Mouse (Mus musculus): ENCODE results near the gene Dohh. TPM values are rescaled to one million over a fixed set of nuclear protein-coding genes. Genes with fewer than 3 reads are reported as not detected.
A peak's percentile ranks its signal among the peaks of the same experiment; 100 is the strongest.

The Dohh gene
- total and polyA plus RNA-seq, 2 experiments from 2014 or later, result 95.8 to 132 TPM

DNA sequence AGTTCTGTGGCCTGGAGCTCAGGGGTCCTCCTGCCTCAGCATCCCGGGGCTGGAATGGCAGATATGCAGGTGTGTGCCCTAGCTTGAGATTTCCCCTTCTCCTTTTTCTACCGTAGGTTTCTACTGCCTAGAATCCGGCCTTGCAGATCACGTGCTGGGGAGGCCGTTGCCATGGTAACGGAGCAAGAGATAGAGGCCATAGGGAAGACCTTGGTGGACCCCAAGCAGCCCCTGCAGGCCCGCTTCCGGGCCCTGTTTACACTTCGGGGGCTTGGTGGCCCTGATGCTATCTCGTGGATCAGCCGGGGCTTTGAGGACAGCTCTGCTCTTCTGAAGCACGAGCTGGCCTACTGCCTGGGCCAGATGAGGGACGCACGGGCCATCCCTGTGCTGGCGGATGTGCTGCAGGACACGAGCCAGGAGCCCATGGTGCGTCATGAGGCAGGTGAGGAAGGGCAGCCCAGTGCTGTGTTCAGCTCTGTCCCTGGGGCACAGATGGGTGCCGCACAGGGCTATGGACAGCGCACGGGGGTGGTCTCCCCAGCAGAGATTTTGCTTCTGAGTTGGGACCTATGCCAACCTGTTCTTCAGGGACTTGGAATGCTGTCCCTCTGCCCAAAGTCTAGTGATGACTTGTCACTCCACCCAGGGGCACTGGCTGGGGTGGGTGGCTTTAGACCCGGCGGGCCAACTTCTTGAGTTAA lies 1.5 kb downstream of the Dohh start:
- Histone ChIP-seq H3K27ac (ENCODE audit: low read depth, low read length) (no peak overlapping the region), H3K36me3 (ENCODE audit: insufficient read depth, low read length) (peaks cover 31% of the 10 kb centered on the region), H3K9ac (replicated peaks; ENCODE audit: low read length, poor library complexity, severe bottlenecking) (no peak overlapping the region), H3K4me2 (ENCODE audit: low read depth, low read length, poor library complexity, severe bottlenecking) (peak overlapping the region; percentile 83), H3K4me3 (ENCODE audit: low read depth, low read length) (peak overlapping the region; percentile 86; the same call in 1 of the 2 replicates), H3K27me3 (ENCODE audit: insufficient read depth, low read length) (no peaks in the 10 kb centered on the region), H3K4me1 (ENCODE audit: insufficient read depth, low read length) (peaks cover 10% of the 10 kb centered on the region), H3K9me3 (ENCODE audit: low read length) (no peaks in the 10 kb centered on the region)
- DNase-seq (ENCODE audit: low spot score) (no peak), ATAC-seq (ENCODE audit: low FRiP score) (no peak)
- WGBS, result 77% methylated on average over 22 of the region's 22 CpGs
- no peak for TF ChIP-seq CTCF (IDR thresholded peaks at IDR 0.05)

DNA sequence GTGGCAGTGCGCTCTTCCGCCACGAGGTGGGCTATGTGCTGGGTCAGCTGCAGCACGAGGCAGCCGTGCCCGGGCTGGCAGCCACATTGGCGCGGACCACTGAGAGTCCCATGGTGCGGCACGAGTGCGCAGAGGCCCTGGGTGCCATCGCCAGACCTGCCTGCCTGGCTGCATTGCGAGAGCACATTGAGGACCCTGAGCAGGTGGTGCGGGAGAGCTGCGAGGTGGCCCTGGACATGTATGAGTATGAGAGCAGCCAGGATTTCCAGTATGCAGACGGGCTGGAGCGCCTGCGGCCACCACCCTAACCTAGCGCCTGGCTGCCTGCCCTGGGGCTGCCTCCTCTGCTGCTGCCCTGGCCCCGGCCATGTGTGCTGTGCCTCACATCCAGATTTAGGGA lies 3.5 kb downstream of the Dohh start:
- Histone ChIP-seq H3K9me3 (ENCODE audit: low read length) (no peaks in the 10 kb centered on the region), H3K27me3 (ENCODE audit: insufficient read depth, low read length) (no peaks in the 10 kb centered on the region), H3K36me3 (ENCODE audit: insufficient read depth, low read length) (peaks cover 34% of the 10 kb centered on the region), H3K4me3 (ENCODE audit: low read depth, low read length) (no peak overlapping the region), H3K4me1 (ENCODE audit: insufficient read depth, low read length) (peaks cover 10% of the 10 kb centered on the region), H3K4me2 (ENCODE audit: low read depth, low read length, poor library complexity, severe bottlenecking) (no peak overlapping the region), H3K27ac (ENCODE audit: low read depth, low read length) (no peak overlapping the region), H3K9ac (replicated peaks; ENCODE audit: low read length, poor library complexity, severe bottlenecking) (no peak overlapping the region)
- no peak for TF ChIP-seq CTCF (IDR thresholded peaks at IDR 0.05)
- 95% methylated on average over 20 of the region's 20 CpGs for WGBS
- DNase-seq (ENCODE audit: low spot score) (no peak), ATAC-seq (ENCODE audit: low FRiP score) (no peak)

DNA sequence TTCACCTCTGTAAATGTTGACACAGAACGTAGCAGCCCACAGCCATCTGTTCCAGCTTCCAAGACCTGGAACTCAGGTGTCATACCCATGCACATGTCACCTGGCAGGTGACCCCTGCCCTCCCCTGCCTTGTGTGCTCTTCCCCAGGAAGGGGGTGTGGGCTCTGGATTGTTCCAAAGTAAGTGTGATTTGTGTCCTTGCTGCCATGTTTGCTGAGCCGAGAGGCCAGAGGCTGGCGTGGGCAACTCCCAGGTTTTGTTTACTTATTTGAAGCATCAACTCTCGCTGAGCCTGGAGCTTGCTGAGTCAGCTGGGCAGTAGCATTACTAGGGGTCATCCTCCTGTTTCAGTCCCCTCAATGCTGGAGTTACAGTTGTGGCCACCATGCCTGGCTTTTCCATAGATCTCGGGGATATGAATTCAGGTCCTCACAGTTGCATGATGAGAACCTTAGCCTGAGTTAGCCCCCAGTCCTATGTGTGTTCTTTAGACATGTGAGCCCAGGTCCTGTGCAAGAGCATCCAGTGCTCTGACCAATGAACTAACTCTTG lies 4.4 kb downstream of the Dohh start, which contains the start of gene Gm48552:
Gene Gm48552 (plus strand): TSS at position 501 of the 551 bp plus-strand sequence.
- H3K27me3 ChIP-seq (ENCODE audit: insufficient read depth, low read length), result no peaks in the 10 kb centered on the region
- peaks cover 34% of the 10 kb centered on the region for H3K36me3 ChIP-seq (ENCODE audit: insufficient read depth, low read length)
- TF ChIP-seq CTCF (IDR thresholded peaks at IDR 0.05), result no peak
- H3K27ac ChIP-seq (ENCODE audit: low read depth, low read length), result no peak within 1 kb of the TSS
- ATAC-seq (ENCODE audit: low FRiP score), result no peak
- no peak within 1 kb of the TSS for H3K4me2 ChIP-seq (ENCODE audit: low read depth, low read length, poor library complexity, severe bottlenecking)
- H3K4me1 ChIP-seq (ENCODE audit: insufficient read depth, low read length), result peaks cover 10% of the 10 kb centered on the region
- H3K9ac ChIP-seq (replicated peaks; ENCODE audit: low read length, poor library complexity, severe bottlenecking), result no peak within 1 kb of the TSS
- 86% methylated on average over 5 of the region's 5 CpGs for WGBS
- no peak for DNase-seq (ENCODE audit: low spot score)
- H3K4me3 ChIP-seq (ENCODE audit: low read depth, low read length), result no peak within 1 kb of the TSS
- no peaks in the 10 kb centered on the region for H3K9me3 ChIP-seq (ENCODE audit: low read length)

DNA sequence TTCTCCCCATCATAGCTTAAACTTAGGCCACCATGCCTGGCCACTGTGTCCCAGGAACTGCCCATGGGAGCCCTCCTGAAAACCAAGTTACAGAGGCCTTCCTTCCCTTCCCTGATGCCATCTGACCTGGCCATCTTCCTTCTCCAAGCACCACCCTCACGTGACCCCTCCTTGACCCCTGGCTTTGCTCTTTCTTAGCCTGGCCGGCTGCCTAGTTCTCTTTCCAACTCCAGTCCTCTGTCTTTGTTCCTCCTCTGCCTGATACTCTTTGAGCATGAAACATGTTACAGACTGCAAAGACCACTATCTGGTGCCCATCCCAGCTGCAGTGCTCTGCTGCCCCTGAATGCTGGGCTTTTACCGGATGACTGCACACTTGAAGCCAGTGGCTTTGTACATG lies 5.1 kb downstream of the Dohh start:
- H3K9ac ChIP-seq (replicated peaks; ENCODE audit: low read length, poor library complexity, severe bottlenecking), result no peak overlapping the region
- no peak for ATAC-seq (ENCODE audit: low FRiP score)
- WGBS, result 41% methylated on average over 3 of the region's 3 CpGs

DNA sequence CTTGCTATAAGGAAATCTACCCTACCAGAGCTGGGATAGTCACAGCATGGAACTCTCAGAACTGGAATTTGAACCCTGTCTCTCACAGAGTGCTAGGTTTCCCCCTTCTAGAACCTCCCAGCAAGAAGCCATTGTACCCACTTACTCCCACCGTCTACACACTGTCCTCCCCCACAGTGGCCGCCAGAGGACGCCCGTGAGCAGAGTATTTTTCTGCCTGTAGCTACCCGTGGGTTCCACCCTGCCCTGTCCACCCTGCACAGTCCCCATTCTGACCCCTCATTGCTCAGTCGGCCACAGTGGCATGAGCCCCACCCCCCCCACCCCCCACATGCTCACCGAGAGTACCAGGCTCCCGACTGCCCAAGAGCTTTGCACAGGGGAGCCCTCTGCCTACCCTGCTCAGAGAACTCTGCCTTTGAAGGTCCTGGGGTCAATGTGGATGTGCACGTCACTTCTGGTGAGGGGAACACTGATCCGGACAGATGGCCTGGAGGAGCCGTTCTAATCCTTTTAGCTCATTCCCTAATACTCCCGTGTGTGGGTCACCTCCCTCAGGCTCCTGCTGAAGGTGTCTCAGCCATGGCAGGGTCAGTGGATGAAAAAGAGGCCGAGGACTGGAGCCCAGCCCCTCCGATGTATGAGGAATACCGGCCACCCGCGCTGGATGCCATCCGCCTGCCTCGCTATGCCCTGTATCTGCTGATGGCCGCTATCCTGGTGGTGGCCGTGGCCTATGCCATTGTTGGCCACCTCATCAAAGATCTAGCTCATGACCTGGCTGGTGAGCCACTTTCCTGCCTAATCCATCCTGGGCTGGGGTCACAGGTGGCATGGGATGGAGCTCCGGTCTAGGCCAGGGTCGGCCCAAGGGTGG lies 5.8 kb downstream of the Dohh start:
- Histone ChIP-seq H3K4me3 (ENCODE audit: low read depth, low read length) (no peak overlapping the region), H3K27ac (ENCODE audit: low read depth, low read length) (no peak overlapping the region), H3K9me3 (ENCODE audit: low read length) (no peaks in the 10 kb centered on the region), H3K4me2 (ENCODE audit: low read depth, low read length, poor library complexity, severe bottlenecking) (no peak overlapping the region), H3K9ac (replicated peaks; ENCODE audit: low read length, poor library complexity, severe bottlenecking) (no peak overlapping the region), H3K36me3 (ENCODE audit: insufficient read depth, low read length) (peaks cover 34% of the 10 kb centered on the region), H3K4me1 (ENCODE audit: insufficient read depth, low read length) (peaks cover 9% of the 10 kb centered on the region), H3K27me3 (ENCODE audit: insufficient read depth, low read length) (no peaks in the 10 kb centered on the region)
- peak; percentile 87 for TF ChIP-seq CTCF (IDR thresholded peaks at IDR 0.05)
- DNase-seq (ENCODE audit: low spot score) (peak; percentile 51), ATAC-seq (ENCODE audit: low FRiP score) (peak; percentile 38; the same call in 1 of the 2 replicates)
- 49% methylated on average over 23 of the region's 23 CpGs for WGBS

More for the DNA sequence above, 5.1 kb downstream of the Dohh start:
- no peak for TF ChIP-seq CTCF (IDR thresholded peaks at IDR 0.05)
- H3K27ac ChIP-seq (ENCODE audit: low read depth, low read length), result no peak overlapping the region
- peaks cover 34% of the 10 kb centered on the region for H3K36me3 ChIP-seq (ENCODE audit: insufficient read depth, low read length)
- no peaks in the 10 kb centered on the region for H3K27me3 ChIP-seq (ENCODE audit: insufficient read depth, low read length)
- H3K4me1 ChIP-seq (ENCODE audit: insufficient read depth, low read length), result peaks cover 10% of the 10 kb centered on the region
- H3K9me3 ChIP-seq (ENCODE audit: low read length), result no peaks in the 10 kb centered on the region
- H3K4me3 ChIP-seq (ENCODE audit: low read depth, low read length), result no peak overlapping the region
- no peak overlapping the region for H3K4me2 ChIP-seq (ENCODE audit: low read depth, low read length, poor library complexity, severe bottlenecking)
- DNase-seq (ENCODE audit: low spot score), result no peak

DNA sequence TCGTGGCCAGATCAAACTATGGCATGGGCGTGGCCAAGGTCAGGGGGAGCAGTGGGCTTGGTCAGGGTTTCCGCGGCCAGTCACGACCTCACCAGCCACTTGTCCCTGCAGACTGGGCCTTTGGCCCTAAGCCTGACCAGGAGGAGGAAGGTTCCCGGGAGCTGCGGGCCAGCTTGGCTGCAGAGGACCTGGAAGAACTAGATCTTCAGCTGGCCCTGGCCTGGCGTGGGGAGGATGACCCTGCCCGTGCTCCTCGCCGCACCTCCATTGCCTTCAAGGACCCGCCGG lies 6.4 kb downstream of the Dohh start:
- no peak overlapping the region for H3K4me3 ChIP-seq (ENCODE audit: low read depth, low read length)
- 93% methylated on average over 13 of the region's 13 CpGs for WGBS
- H3K9ac ChIP-seq (replicated peaks; ENCODE audit: low read length, poor library complexity, severe bottlenecking), result no peak overlapping the region
- H3K27me3 ChIP-seq (ENCODE audit: insufficient read depth, low read length), result no peaks in the 10 kb centered on the region
- H3K27ac ChIP-seq (ENCODE audit: low read depth, low read length), result no peak overlapping the region
- TF ChIP-seq CTCF (IDR thresholded peaks at IDR 0.05), result no peak
- DNase-seq (ENCODE audit: low spot score) (no peak), ATAC-seq (ENCODE audit: low FRiP score) (no peak)
- H3K4me1 ChIP-seq (ENCODE audit: insufficient read depth, low read length), result peaks cover 3% of the 10 kb centered on the region
- H3K4me2 ChIP-seq (ENCODE audit: low read depth, low read length, poor library complexity, severe bottlenecking), result no peak overlapping the region
- no peaks in the 10 kb centered on the region for H3K9me3 ChIP-seq (ENCODE audit: low read length)
- H3K36me3 ChIP-seq (ENCODE audit: insufficient read depth, low read length), result peaks cover 34% of the 10 kb centered on the region

Measured in midbrain, postnatal 0 days (tissue).